Mouse (Mus musculus) liver, embryonic 12.5 days (tissue): ENCODE measurements around the gene Scn4b. TPM values are rescaled to one million over a fixed set of nuclear protein-coding genes. Genes with fewer than 3 reads are reported as not detected.

Experiments used
- ATAC-seq: fragments of 200-750 bp; cut with Nextera tagmentation; 2 replicates; pipeline ENCODE4 v1.8.0; 2017; ENCODE audit warnings: moderate number of reproducible peaks, mild to moderate bottlenecking, moderate library complexity
- H3K27ac ChIP-seq: fragments of 300-500 bp; sonication (generic); 2 replicates; pipeline ENCODE4 v1.5.1; 2016; ENCODE audit warnings: mild to moderate bottlenecking
- H3K27me3 ChIP-seq: fragments of 300-500 bp; sonication (generic); replicated peaks from 2 replicates; pipeline ENCODE4 v1.6.1; 2016; ENCODE audit warnings: mild to moderate bottlenecking, moderate library complexity
- H3K36me3 ChIP-seq: fragments of 300-500 bp; sonication (generic); 2 replicates; pipeline ENCODE4 v1.6.1; 2016; ENCODE audit warnings: mild to moderate bottlenecking, moderate library complexity
- H3K4me1 ChIP-seq: fragments of 300-500 bp; sonication (generic); 2 replicates; pipeline ENCODE4 v1.6.1; 2016
- H3K4me2 ChIP-seq: fragments of 300-500 bp; sonication (generic); 2 replicates; pipeline ENCODE4 v1.6.1; 2016; ENCODE audit warnings: mild to moderate bottlenecking, moderate library complexity
- H3K4me3 ChIP-seq: fragments of 300-500 bp; sonication (generic); 2 replicates; pipeline ENCODE4 v1.5.1; 2016; ENCODE audit warnings: mild to moderate bottlenecking, moderate library complexity
- H3K9ac ChIP-seq: fragments of 300-500 bp; sonication (generic); 2 replicates; pipeline ENCODE4 v1.6.1; 2016; ENCODE audit warnings: mild to moderate bottlenecking, moderate library complexity
- H3K9me3 ChIP-seq: fragments of 300-500 bp; sonication (generic); replicated peaks from 2 replicates; pipeline ENCODE4 v1.6.1; 2016; ENCODE audit warnings: mild to moderate bottlenecking, moderate library complexity
- WGBS: fragments of 180-500 bp; shearing (Covaris S2); methylation state at CpG from one replicate; pipeline ENCODE4 v1.1.7; 2016; ENCODE audit not compliant: insufficient replicate concordance; 5-methylcytosine and 5-hydroxymethylcytosine counted together
- polyA plus RNA-seq: library from polyadenylated mRNA; unstranded; fragments of >200 nt; fragmentation: Nextera tagmentation; extraction: Ambion mirVana; gene quantifications from 2 replicates; pipeline ENCODE4 v1.2.1, GENCODE M21; 2016

The Scn4b gene
- polyA plus RNA-seq, 1 experiment from 2014 or later: 0.25 TPM

DNA sequence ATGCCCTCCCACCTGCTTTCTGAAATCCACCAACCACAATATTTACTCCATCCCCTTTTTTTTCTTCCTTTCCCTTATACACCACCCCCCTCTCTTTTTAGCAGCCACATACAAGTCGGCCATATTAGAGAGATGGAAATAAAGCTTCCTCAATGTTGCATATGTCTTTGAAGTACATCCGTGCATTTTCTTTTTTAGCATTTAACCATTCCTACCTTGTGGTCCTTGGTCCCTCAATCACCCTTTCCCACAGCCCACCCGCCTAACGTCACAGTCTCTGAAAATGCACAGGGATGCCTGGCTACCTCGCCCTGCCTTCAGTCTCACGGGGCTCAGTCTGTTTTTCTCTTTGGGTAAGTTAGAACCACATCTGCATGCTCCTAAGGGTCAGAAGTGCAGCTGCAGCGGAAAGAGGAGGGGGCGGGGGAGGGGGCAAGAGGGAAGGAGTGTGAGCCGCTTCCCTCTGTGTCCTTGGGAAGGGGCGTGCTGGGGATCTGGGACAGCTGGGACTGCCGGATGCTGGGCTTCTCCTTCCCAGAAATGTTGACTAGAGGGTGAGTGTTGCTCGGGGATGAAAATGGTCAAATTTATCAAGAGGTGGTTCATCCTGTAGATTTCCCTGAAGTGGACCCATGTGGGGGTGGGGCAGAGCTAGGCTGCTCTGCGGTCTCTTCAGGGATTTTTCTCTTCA lies 20.3 kb upstream of the Scn4b start, which contains the start of gene Scn2b:
TSS of gene Scn2b (plus strand) at position 42 of the 691 bp plus-strand sequence.
- Histone ChIP-seq H3K9ac (0 out of 2 replicates have a peak within 1 kb of the TSS, but pooled peaks have one; percentile 17), H3K4me3 (peak within 1 kb of the TSS; percentile 35), H3K36me3 (no peaks in the 10 kb centered on the region), H3K27ac (no peak within 1 kb of the TSS), H3K4me2 (peak within 1 kb of the TSS; percentile 52), H3K4me1 (peaks cover 6% of the 10 kb centered on the region; the same call in 1 of the 2 replicates), H3K9me3 (no peaks in the 10 kb centered on the region), H3K27me3 (peaks cover 89% of the 10 kb centered on the region)
- WGBS: 2% methylated on average over 12 of the region's 13 CpGs
- ATAC-seq: no peak

DNA sequence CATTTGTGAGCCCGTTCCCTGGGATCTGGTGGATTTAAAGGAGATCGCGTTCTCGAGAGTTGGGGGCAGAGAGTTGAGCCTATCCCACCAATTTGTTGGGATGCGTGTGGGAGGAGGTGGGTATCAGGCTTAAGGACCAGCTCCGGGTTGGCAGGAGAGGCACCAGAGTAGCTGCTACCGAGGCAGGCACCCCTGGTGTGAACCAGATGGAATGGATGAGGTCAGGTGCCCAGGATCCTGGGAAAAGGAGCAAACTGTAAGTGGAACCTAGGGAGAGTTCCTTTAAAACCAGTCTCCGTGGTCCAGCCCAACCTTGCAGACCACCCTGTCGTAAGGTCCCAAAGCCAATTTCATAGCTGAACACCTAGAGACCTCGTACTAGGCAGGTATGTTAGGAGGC lies 19.6 kb upstream of the Scn4b start:
- H3K4me1 ChIP-seq: peaks cover 6% of the 10 kb centered on the region; the same call in 1 of the 2 replicates
- no peak overlapping the region for H3K27ac ChIP-seq
- H3K27me3 ChIP-seq: peaks cover 84% of the 10 kb centered on the region
- no peak for ATAC-seq
- H3K4me3 ChIP-seq: peak overlapping the region; percentile 35
- no peaks in the 10 kb centered on the region for H3K36me3 ChIP-seq
- H3K4me2 ChIP-seq: peak overlapping the region; percentile 52
- WGBS: 17% methylated on average over 10 of the region's 10 CpGs
- H3K9me3 ChIP-seq: no peaks in the 10 kb centered on the region
- H3K9ac ChIP-seq: no peak overlapping the region

- 68% methylated on average over 8 of the region's 8 CpGs for WGBS
- H3K9ac ChIP-seq: no peak overlapping the region
- peaks cover 6% of the 10 kb centered on the region; the same call in 1 of the 2 replicates for H3K4me1 ChIP-seq
- no peak overlapping the region for H3K4me3 ChIP-seq
- H3K27me3 ChIP-seq: peaks cover 76% of the 10 kb centered on the region
- no peaks in the 10 kb centered on the region for H3K36me3 ChIP-seq
- no peak overlapping the region for H3K4me2 ChIP-seq
- H3K9me3 ChIP-seq: no peaks in the 10 kb centered on the region
- no peak overlapping the region for H3K27ac ChIP-seq
- ATAC-seq: no peak
Observed at GRCm38 (mm10) chr9:45119316-45119953, 18.8 kb upstream of the Scn4b start.

GRCm38 (mm10) chr9:45119954-45120530 lies 18.2 kb upstream of the Scn4b start:
- Histone ChIP-seq H3K4me2 (no peak overlapping the region), H3K9me3 (no peaks in the 10 kb centered on the region), H3K4me3 (no peak overlapping the region), H3K27ac (no peak overlapping the region), H3K36me3 (no peaks in the 10 kb centered on the region), H3K4me1 (peaks cover 6% of the 10 kb centered on the region; the same call in 1 of the 2 replicates), H3K9ac (no peak overlapping the region), H3K27me3 (peaks cover 74% of the 10 kb centered on the region)
- ATAC-seq: no peak
- WGBS: 72% methylated on average over 14 of the region's 14 CpGs

DNA sequence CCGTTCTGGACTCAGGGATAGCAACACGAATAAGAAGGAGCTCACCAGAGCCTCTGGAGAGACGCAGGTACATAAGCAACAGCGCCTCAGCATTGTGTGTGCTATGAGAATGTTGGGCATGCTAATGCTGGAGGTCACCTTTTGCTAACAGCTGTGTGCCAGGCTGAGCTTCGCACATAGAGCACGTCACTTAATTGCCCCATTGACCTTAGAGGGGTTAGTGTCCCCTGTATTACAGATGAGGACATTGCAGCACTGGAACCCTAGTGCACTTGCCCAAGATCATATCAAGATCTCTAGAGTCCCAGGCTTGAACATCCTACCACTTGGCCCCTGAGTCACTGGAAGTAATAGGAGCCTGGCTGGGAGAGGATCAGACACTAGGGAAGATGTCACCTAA lies 17.6 kb upstream of the Scn4b start:
- WGBS: 72% methylated on average over 6 of the region's 6 CpGs

DNA sequence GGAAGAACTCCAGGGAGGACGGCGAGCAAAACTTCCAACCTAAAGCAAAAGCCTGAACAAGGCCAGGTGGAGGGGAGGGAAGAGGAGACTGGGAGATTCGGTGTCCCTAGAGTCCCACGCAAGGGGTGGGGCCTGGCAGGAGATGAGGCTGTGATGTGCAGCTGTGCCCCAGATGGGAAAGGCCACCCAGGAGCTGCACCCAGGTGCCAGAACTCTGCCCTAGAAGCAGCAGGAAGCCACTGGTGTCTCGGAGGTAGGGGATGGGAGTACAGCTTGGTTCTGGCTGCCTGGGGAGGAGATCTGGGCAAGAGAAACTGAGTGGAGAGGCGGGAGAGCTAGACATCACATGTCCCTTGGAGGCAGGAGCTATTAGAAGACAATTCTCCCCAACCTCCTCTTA lies 17.2 kb upstream of the Scn4b start:
- no peaks in the 10 kb centered on the region for H3K36me3 ChIP-seq
- ATAC-seq: no peak
- WGBS: 42% methylated on average over 6 of the region's 6 CpGs

More for the DNA sequence above, 17.6 kb upstream of the Scn4b start:
- Histone ChIP-seq H3K9me3 (no peaks in the 10 kb centered on the region), H3K4me2 (no peak overlapping the region), H3K36me3 (no peaks in the 10 kb centered on the region), H3K9ac (no peak overlapping the region), H3K4me1 (peaks cover 6% of the 10 kb centered on the region; the same call in 1 of the 2 replicates), H3K4me3 (no peak overlapping the region), H3K27ac (no peak overlapping the region), H3K27me3 (peaks cover 68% of the 10 kb centered on the region)
- no peak for ATAC-seq

DNA sequence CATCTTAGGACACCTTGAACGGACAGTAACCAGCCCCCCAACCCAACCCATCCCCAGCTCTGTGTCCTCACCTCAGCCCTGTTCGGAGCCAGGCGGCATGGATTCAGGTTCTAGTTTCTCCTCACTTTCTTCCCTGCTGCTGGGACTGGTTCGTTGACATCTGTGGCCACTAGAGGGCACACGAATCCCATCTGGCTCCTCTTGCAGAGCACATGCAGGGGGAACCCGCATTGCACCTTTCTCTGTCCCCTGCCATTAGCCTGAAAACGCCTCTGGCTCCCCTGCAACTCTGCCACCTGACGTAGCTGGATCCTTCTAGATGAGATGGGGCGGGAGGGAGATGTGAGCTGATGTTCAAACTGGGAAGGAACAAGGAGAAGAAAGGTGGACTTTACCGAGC lies 16.4 kb upstream of the Scn4b start:
- Histone ChIP-seq H3K4me3 (no peak overlapping the region), H3K36me3 (no peaks in the 10 kb centered on the region), H3K9me3 (no peaks in the 10 kb centered on the region), H3K27ac (no peak overlapping the region), H3K27me3 (peaks cover 64% of the 10 kb centered on the region), H3K9ac (no peak overlapping the region), H3K4me1 (peaks cover 6% of the 10 kb centered on the region; the same call in 1 of the 2 replicates), H3K4me2 (peak overlapping the region; percentile 25; the same call in 1 of the 2 replicates)
- 4% methylated on average over 10 of the region's 10 CpGs for WGBS
- ATAC-seq: no peak

More for the DNA sequence above, 17.2 kb upstream of the Scn4b start:
- Histone ChIP-seq H3K4me1 (peaks cover 6% of the 10 kb centered on the region; the same call in 1 of the 2 replicates), H3K4me3 (no peak overlapping the region), H3K27me3 (peaks cover 64% of the 10 kb centered on the region), H3K4me2 (no peak overlapping the region), H3K27ac (no peak overlapping the region), H3K9ac (no peak overlapping the region), H3K9me3 (no peaks in the 10 kb centered on the region)

DNA sequence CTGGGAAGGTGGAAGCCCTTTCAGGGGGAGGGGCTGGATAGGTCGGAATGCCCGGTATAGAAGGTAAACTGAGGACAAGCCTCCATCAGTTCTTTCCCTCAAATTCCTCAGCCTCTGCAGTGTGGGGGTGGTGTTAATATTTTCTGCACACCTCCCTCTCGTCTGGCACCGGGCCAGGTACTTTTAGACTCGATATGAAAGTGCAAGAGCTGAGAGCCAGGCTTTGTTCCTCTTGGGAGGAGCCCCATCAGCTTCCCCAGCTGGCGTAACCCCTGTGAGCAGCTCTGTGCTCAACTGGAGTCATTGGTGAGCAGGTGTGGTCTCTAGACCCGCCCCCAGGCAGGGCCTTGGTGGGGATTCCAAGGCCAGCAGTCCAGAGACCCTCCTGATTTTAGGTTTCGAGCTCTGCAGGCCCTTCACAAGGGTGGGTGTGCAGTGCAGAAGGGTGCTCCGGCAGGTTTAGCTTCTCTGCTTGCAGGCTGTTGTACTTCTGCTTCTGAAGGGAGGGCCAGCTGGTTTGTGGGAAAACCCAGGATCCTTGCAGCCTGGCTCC lies 15.9 kb upstream of the Scn4b start:
- WGBS: 16% methylated on average over 9 of the region's 9 CpGs
- Histone ChIP-seq H3K4me2 (peak overlapping the region; percentile 25; the same call in 1 of the 2 replicates), H3K9me3 (no peaks in the 10 kb centered on the region), H3K27me3 (peaks cover 64% of the 10 kb centered on the region), H3K4me3 (no peak overlapping the region), H3K4me1 (peaks cover 6% of the 10 kb centered on the region; the same call in 1 of the 2 replicates), H3K27ac (no peak overlapping the region), H3K9ac (no peak overlapping the region), H3K36me3 (no peaks in the 10 kb centered on the region)
- ATAC-seq: no peak

DNA sequence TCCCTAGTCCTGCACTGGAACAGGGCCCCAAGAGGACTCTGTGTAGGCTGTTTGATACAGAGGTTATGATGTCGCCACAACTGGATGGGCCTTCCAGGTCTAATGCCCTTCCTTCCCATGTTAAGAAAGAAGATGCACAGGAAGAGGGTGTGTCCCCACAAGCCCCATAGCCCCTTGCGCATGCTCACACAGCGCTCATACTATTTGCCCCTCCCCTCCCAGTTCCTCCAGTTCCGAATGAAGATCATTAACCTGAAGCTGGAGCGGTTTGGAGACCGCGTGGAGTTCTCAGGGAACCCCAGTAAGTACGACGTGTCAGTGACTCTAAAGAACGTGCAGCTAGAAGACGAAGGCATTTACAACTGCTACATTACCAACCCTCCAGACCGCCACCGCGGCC lies 13.0 kb upstream of the Scn4b start:
- H3K4me2 ChIP-seq: no peak overlapping the region
- peaks cover 6% of the 10 kb centered on the region; the same call in 1 of the 2 replicates for H3K4me1 ChIP-seq
- WGBS: 74% methylated on average over 14 of the region's 14 CpGs
- no peak overlapping the region for H3K27ac ChIP-seq
- no peak overlapping the region for H3K9ac ChIP-seq
- H3K27me3 ChIP-seq: peaks cover 57% of the 10 kb centered on the region
- no peak overlapping the region for H3K4me3 ChIP-seq
- no peaks in the 10 kb centered on the region for H3K9me3 ChIP-seq
- no peaks in the 10 kb centered on the region for H3K36me3 ChIP-seq
- ATAC-seq: no peak

DNA sequence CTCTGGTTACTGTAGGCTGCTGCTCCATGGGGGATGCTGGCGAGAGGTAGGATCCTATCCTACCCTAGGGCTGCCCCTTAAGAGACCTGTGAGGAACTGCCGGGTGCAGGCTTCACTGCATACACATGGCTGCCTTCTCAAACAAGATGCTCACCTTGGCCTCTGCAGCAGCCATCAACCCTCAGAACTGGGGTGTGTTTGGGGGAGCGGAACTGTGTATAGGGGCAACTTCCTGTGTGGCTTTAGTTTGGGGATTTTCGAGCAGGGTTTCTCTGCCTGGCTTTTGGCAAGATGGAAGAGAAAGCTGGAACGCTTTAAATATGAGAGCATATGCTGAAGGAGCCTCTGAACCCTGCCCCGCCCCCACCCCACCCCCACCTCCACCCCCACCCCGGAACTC lies 11.3 kb upstream of the Scn4b start:
- Histone ChIP-seq H3K4me3 (no peak overlapping the region), H3K4me2 (no peak overlapping the region), H3K27me3 (peaks cover 56% of the 10 kb centered on the region), H3K9ac (no peak overlapping the region), H3K27ac (no peak overlapping the region), H3K4me1 (peaks cover 5% of the 10 kb centered on the region; the same call in 1 of the 2 replicates), H3K9me3 (no peaks in the 10 kb centered on the region), H3K36me3 (no peaks in the 10 kb centered on the region)
- 31% methylated on average over 7 of the region's 7 CpGs for WGBS
- ATAC-seq: no peak

DNA sequence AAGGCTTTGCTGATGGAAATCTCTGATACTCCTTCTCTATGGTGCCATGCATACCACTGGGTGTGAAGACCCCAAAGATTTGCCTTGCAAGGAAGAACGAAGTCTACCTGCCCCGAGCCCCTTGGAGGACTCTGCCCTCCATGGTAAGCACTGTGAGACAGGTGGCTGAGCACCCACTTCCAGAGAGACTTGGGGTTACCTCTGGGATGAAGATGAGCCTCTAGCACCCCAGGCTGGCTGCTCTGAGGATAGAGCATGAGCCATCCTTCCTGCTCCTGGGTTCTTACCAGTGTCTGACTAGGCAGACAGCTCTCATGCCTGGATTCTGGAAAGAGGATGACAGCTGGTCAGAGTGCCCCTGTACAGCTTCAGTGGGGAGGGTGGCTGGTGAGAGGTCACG lies 8.1 kb upstream of the Scn4b start:
- Histone ChIP-seq H3K4me1 (no peaks in the 10 kb centered on the region), H3K9me3 (no peaks in the 10 kb centered on the region), H3K9ac (no peak overlapping the region), H3K4me3 (no peak overlapping the region), H3K4me2 (no peak overlapping the region), H3K27me3 (peaks cover 80% of the 10 kb centered on the region), H3K36me3 (no peaks in the 10 kb centered on the region), H3K27ac (no peak overlapping the region)
- 46% methylated on average over 3 of the region's 3 CpGs for WGBS
- ATAC-seq: no peak
